Mouse (Mus musculus): ENCODE results near the gene Itprid1. TPM values are rescaled to one million over a fixed set of nuclear protein-coding genes. Genes with fewer than 3 reads are reported as not detected.

Itprid1 gene
- total RNA-seq, 1 experiment: not detected

GRCm38 (mm10) chr6:56025533-56025932, 188.8 kb downstream of the Itprid1 start:
- no peak overlapping the region for H3K27ac ChIP-seq (ENCODE audit: insufficient read depth, low read depth, low read length, poor library complexity, severe bottlenecking)
- no peak overlapping the region for H3K4me3 ChIP-seq (ENCODE audit: insufficient read depth in 1 of 2, low read depth in 1 of 2, low read length in 2 of 2, poor library complexity in 1 of 2, severe bottlenecking in 1 of 2)
- H3K9ac ChIP-seq (ENCODE audit: insufficient read depth, low read depth, low read length, poor library complexity, severe bottlenecking): no peak overlapping the region
- H3K36me3 ChIP-seq (ENCODE audit: control insufficient read depth, insufficient read depth, low read length, poor library complexity, severe bottlenecking): no peaks in the 10 kb centered on the region
- no peaks in the 10 kb centered on the region for H3K9me3 ChIP-seq (ENCODE audit: control insufficient read depth, insufficient read depth, low read depth, low read length)
- TF ChIP-seq ZC3H11A (IDR thresholded peaks at IDR 0.05; ENCODE audit: borderline replicate concordance, low read depth, low read length) (no peak), CHD2 (IDR thresholded peaks at IDR 0.05; ENCODE audit: low read depth, low read length) (no peak), ZNF384 (IDR thresholded peaks at IDR 0.05; ENCODE audit: low read depth, low read length) (no peak), MAFK (IDR thresholded peaks at IDR 0.05; ENCODE audit: insufficient read depth, low read depth, low read length) (no peak), HCFC1 (IDR thresholded peaks at IDR 0.05; ENCODE audit: borderline replicate concordance, insufficient read depth, low read length) (no peak)
- in situ Hi-C loops (cut with MboI; ENCODE audit: low sequenced_read_pairs in 2 of 2, unreplicated experiment in 2 of 2): no loop called here
- DNase-seq (ENCODE audit: low read depth, low spot score): peak; percentile 16
- H3K4me1 ChIP-seq (ENCODE audit: control insufficient read depth in 2 of 2, insufficient read depth in 2 of 2, low read length in 2 of 2, poor library complexity in 1 of 2): no peaks in the 10 kb centered on the region

- TF ChIP-seq ZC3H11A (IDR thresholded peaks at IDR 0.05; ENCODE audit: borderline replicate concordance, low read depth, low read length) (no peak), MAFK (IDR thresholded peaks at IDR 0.05; ENCODE audit: insufficient read depth, low read depth, low read length) (no peak), HCFC1 (IDR thresholded peaks at IDR 0.05; ENCODE audit: borderline replicate concordance, insufficient read depth, low read length) (no peak), CHD2 (IDR thresholded peaks at IDR 0.05; ENCODE audit: low read depth, low read length) (no peak)
- Histone ChIP-seq H3K9ac (ENCODE audit: insufficient read depth, low read depth, low read length, poor library complexity, severe bottlenecking) (no peak overlapping the region), H3K27ac (ENCODE audit: insufficient read depth, low read depth, low read length, poor library complexity, severe bottlenecking) (no peak overlapping the region), H3K9me3 (ENCODE audit: control insufficient read depth, insufficient read depth, low read depth, low read length) (no peaks in the 10 kb centered on the region), H3K36me3 (ENCODE audit: control insufficient read depth, insufficient read depth, low read length, poor library complexity, severe bottlenecking) (no peaks in the 10 kb centered on the region), H3K4me1 (ENCODE audit: control insufficient read depth in 2 of 2, insufficient read depth in 2 of 2, low read length in 2 of 2, poor library complexity in 1 of 2) (no peaks in the 10 kb centered on the region), H3K4me3 (ENCODE audit: insufficient read depth in 1 of 2, low read depth in 1 of 2, low read length in 2 of 2, poor library complexity in 1 of 2, severe bottlenecking in 1 of 2) (no peak overlapping the region)
- in situ Hi-C loops (cut with MboI; ENCODE audit: low sequenced_read_pairs in 2 of 2, unreplicated experiment in 2 of 2): no loop called here
- DNase-seq (ENCODE audit: low read depth, low spot score): no peak
Measured at GRCm38 (mm10) chr6:56027318-56027717, 190.6 kb downstream of the Itprid1 start.

- no peak overlapping the region for H3K4me3 ChIP-seq (ENCODE audit: insufficient read depth in 1 of 2, low read depth in 1 of 2, low read length in 2 of 2, poor library complexity in 1 of 2, severe bottlenecking in 1 of 2)
- in situ Hi-C loops (cut with MboI; ENCODE audit: low sequenced_read_pairs in 2 of 2, unreplicated experiment in 2 of 2): no loop called here
- H3K4me1 ChIP-seq (ENCODE audit: control insufficient read depth in 2 of 2, insufficient read depth in 2 of 2, low read length in 2 of 2, poor library complexity in 1 of 2): no peaks in the 10 kb centered on the region
- no peaks in the 10 kb centered on the region for H3K9me3 ChIP-seq (ENCODE audit: control insufficient read depth, insufficient read depth, low read depth, low read length)
- H3K9ac ChIP-seq (ENCODE audit: insufficient read depth, low read depth, low read length, poor library complexity, severe bottlenecking): no peak overlapping the region
- no peak overlapping the region for H3K27ac ChIP-seq (ENCODE audit: insufficient read depth, low read depth, low read length, poor library complexity, severe bottlenecking)
- no peak for TF ChIP-seq ZNF384 (IDR thresholded peaks at IDR 0.05; ENCODE audit: low read depth, low read length)
- no peak for TF ChIP-seq HCFC1 (IDR thresholded peaks at IDR 0.05; ENCODE audit: borderline replicate concordance, insufficient read depth, low read length)
- no peak for TF ChIP-seq CHD2 (IDR thresholded peaks at IDR 0.05; ENCODE audit: low read depth, low read length)
- no peak for TF ChIP-seq ZC3H11A (IDR thresholded peaks at IDR 0.05; ENCODE audit: borderline replicate concordance, low read depth, low read length)
- TF ChIP-seq MAFK (IDR thresholded peaks at IDR 0.05; ENCODE audit: insufficient read depth, low read depth, low read length): no peak
- no peak for DNase-seq (ENCODE audit: low read depth, low spot score)
- H3K36me3 ChIP-seq (ENCODE audit: control insufficient read depth, insufficient read depth, low read length, poor library complexity, severe bottlenecking): no peaks in the 10 kb centered on the region
Measured at GRCm38 (mm10) chr6:56027966-56028365, 191.3 kb downstream of the Itprid1 start.

Other genes with a start within 250 kb of the Itprid1 start
- gene Neurod6, start 155.6 kb upstream of the Itprid1 start, total RNA-seq (2012; rRNA removed): not detected in 2 replicates
- not detected in 2 replicates for gene Ppp1r17, start 180.6 kb downstream of the Itprid1 start, total RNA-seq (2012; rRNA removed)

Measured in ES-E14 (cell line).